Mouse (Mus musculus) ovary, postnatal 36 days (tissue): ENCODE data around the gene Accsl.

ENCODE experiments used
- DNase-seq: peaks from one replicate; pipeline ENCODE4 v3.0.0; 2022; ENCODE audit warnings: low spot score, mixed read lengths

Accsl gene

GRCm38 (mm10) chr2:93809931-93810330 is 59.0 kb downstream of the Accsl start:
- peak; percentile 46 for DNase-seq

DNA sequence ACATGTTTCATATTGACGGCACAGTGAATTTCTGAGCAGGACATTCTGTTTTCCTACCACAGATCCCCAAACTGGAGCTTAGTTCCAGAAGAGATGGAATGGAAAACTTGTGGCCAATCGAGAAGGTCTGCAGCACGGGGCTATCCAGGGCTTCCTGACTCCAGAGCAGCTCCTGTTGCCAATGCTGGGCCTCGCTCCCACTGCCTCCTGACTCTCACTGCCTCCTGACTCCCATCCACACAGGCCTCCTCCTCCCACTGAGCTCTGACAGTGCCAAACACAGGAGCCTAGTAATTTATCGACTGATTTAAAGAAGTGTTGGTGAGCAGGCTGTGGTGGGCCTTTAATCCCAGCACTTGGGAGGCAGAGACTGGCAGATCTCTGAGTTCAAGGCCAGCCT is 60.9 kb downstream of the Accsl start:
- DNase-seq = no peak

DNA sequence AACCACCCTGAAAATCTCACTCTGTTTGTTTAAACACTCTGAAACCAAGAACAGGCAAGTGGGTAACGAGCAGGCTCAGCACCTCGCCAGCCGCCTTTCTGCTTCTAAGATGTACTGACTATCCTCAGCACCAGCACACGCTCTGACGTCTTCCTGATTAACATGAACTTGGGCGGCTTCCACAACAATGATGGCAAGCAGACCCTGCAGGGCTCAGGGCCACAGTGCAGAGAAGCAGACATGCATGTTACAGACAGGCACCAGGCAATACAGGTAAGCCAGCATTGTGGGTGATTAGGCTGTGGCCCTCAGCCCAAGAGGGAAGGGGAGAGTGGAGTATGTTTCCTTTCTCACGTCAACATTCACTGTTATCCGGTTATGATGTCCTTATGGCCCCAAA is 61.5 kb downstream of the Accsl start:
- no peak for DNase-seq

- no peak for DNase-seq
Measured at GRCm38 (mm10) chr2:93806487-93807201, 62.3 kb downstream of the Accsl start.

DNA sequence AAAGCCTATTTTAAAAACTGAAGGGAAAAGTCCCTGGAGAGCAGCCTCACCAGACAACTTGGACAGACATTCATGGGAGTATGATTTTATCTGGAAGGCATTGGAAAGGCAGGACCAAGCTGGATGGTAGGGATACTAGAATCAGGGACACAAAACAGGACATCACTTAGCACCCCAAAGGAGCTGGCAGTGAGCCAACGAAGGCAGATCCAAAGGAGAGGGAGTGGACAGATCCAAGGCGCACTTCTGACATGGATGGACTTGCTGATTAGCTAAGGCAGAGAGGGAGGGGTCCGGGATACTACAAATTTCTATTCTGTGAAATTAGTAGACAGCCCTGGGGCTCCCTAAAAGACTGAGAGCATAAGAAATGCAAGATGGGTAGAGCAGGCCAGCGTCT is 63.4 kb downstream of the Accsl start:
- DNase-seq = no peak
